Mouse (Mus musculus) megakaryocyte, embryonic 14.5 days (primary cell): ENCODE measurements around the gene Hadh.

ENCODE experiments used
- FLI1 ChIP-seq: IDR thresholded peaks from 2 replicates; pipeline ENCODE4 v1.6.1; 2012; ENCODE audit warnings: low read length, inconsistent platforms, mixed read lengths
- GATA1 ChIP-seq: IDR thresholded peaks from 3 replicates; pipeline ENCODE4 v1.6.1; 2012; ENCODE audit warnings: mixed read lengths, low read length, inconsistent platforms, borderline replicate concordance

GRCm38 (mm10) chr3:131207846-131208245 is 64.1 kb downstream of the Hadh start:
- TF ChIP-seq FLI1 (no peak), GATA1 (no peak)
